Mouse (Mus musculus) embryonic fibroblast, embryonic 13.5 days (primary cell): ENCODE results near the gene Slc25a22.

ENCODE experiments used
- CTCF ChIP-seq: IDR thresholded peaks from 2 replicates; pipeline ENCODE4 v1.5.1; 2011; ENCODE audit warnings: mild to moderate bottlenecking, control low read depth, low read length, moderate library complexity, borderline replicate concordance; ENCODE audit not compliant: insufficient read depth
- POLR2A ChIP-seq: IDR thresholded peaks from 2 replicates; pipeline ENCODE4 v1.6.1; 2011; ENCODE audit warnings: low read depth, mild to moderate bottlenecking, control low read depth, low read length, moderate library complexity

GRCm38 (mm10) chr7:141474160-141474559 lies 36.5 kb upstream of the Slc25a22 start:
- TF ChIP-seq POLR2A = no peak
- no peak for TF ChIP-seq CTCF
